Mouse (Mus musculus) cerebellum, adult 8-10 months (tissue): Measurements from ENCODE around the gene D930020B18Rik.

Source experiments
- DNase-seq: peaks from one replicate; pipeline ENCODE4 v3.0.0; 2022

Gene D930020B18Rik

GRCm38 (mm10) chr10:121641272-121642053 lies at the start of gene D930020B18Rik:
D930020B18Rik (plus strand) TSS chr10:121641588.
- DNase-seq, result peak; percentile 16

DNA sequence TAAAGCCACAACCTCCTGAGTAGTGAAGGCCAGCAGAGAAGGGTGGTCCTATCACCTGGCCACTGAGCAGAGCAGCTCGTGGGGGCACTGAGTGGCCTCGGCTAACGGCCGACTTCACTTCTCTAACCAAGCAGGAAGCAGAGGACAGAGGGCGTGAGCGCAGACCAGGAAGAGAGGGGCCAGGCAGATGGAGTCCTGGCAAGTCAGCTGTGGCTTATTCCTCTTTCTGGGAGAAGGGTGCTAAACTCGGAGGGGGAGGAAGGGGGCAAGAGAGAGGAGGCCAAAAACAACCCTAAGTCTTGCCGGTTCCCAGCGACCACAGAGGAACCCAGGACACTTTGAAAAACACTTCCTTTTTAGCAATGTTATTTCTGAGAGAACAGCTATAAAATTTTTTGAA lies 44.8 kb upstream of the D930020B18Rik start:
- no peak for DNase-seq

DNA sequence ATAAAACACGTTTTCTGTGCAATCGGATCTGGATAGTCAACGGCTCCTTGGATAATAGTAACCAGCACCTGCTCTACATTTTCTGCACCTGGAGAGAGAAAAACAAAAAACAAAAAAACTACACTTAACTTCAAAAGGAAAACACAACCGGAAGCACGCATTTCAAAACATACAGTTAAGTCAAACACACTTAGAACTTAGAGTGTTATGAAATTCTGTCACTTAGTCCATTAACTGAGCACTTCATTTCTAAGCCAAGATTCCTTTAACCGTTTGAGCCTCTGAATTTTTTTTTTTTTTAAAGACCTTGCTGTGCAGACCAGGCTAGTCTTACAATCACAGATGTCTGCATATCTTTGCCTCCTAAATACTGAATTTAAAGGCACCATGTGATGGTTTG lies 40.1 kb upstream of the D930020B18Rik start:
- no peak for DNase-seq

DNA sequence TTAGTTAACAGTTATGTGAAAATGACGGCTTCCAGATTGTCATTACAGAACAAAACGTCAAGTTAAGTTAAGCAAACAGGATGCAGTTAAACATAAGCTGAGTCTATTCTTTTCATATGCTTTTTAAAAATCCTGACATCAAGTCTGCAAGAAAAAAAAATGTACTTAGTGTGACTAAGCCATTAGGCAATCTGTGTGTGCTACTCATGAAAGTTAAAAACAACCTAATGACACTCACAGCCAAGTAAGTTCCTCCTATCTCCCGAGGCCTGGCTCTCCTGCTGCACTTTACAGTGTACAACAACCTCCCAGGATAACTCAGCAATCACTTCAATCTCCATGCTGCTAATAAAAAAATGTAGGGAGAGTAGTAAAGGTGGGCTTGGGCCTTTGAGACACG lies 37.8 kb upstream of the D930020B18Rik start:
- no peak for DNase-seq

GRCm38 (mm10) chr10:121604632-121605344 lies 36.6 kb upstream of the D930020B18Rik start:
- DNase-seq, result no peak

DNA sequence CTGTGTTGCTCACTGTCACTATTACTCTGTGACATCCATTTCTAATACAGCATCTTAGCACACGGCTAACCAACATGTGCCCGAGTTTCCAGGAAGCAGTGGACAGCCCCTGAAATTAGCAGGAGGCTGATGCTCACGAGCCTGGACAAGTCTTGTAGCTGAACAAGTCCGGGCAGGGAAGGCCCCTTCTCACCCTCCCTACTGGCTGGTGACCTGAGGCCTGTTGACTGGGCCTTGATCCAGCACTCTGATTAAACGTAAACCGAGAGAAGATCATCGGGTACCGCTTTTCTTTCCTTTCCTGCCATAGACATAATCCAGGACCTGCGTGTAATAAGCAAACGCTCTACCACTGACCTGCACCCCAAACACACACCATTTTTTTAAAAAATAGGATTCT lies 33.2 kb upstream of the D930020B18Rik start:
- DNase-seq, result no peak

DNA sequence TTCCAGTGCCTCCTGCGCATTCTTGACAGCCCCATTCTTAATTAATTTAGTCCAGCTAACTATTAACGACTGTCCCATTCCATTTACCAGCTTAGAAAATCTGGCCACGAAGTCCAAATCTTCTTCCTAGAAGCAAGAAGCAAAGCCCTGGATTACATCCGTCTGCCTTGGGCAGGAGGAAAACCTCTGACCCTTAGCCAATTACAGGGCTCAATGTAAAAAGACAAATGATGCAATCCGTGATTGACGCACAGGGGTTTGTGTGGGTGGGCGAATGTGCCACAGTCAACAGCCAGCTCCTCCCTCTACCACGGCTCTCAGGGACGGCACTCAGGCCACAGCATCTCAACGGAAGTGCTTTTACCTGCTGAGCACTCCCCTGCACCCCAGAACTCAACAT lies 29.8 kb upstream of the D930020B18Rik start:
- DNase-seq, result no peak

DNA sequence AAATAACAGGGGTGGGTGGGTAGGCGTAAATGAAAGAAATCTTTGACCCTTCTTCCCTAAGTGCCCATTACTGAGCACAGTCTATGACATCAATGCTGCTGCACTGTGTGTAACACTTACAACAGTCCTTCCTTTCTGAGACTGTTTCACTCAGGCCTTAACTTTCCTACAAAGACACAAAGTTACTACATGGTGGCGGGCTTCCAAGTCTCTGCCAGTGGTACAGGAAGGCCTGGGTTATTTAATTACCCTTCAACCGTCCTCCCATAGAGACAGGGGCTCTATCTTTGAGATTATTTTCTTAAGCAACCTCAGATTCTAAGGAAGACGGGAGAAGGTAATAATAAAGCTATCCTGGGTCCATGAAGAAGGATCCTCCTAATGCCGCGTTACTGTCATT lies 28.9 kb upstream of the D930020B18Rik start:
- no peak for DNase-seq

DNA sequence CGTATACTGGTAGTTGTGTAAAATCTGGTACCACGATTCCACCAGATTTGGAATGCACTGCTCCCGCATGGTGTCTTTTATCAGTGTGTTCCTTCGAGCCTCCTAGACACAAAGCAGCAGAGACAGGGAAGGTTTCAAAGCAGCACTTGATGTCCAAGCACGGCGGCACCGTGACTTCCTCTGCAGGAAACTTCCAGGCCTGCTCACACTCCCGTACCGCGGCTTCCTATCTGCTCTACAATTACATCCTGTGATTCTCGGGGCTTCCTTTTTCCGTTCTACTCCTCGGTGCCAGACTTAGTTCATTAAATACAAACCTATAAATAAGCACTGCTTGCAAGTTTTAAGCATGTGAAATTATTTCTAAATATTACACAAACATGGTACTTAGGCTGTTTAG lies 27.8 kb upstream of the D930020B18Rik start:
- DNase-seq, result no peak

DNA sequence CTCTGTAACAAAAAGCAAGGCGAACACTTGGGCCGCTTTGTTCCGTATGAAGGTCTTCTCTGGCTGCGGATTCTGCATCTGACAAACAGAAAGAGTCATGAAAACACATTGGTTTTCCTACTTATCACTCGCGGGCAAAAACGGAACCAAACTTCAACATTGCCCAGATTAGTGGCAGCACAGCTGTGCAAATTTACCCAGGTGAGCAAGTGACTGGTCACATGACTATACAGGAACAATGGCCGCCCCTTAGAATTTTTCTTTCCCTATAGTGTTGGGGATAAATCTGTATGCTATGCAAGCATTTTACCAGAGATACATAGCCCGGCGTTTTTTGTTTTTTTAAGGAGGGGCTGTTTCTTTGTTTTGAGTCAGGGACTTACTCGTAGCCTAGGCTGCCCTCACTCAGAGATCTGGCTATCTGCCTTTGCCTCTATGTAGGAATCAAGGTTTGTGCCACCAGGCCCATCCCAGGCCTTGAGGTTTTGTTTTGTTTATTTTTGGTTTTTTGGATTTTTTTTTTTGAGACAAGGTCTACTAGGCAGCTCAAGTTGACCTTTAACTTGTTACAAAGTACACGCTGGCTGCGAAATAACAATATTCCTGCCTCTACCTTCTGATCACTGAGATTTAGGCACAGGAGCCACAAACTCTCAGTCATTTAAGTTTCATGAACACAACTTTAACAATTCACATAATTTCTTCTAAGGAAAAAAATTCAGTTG lies 26.1 kb upstream of the D930020B18Rik start:
- DNase-seq, result no peak

GRCm38 (mm10) chr10:121615935-121616334 lies 25.5 kb upstream of the D930020B18Rik start:
- DNase-seq, result no peak

GRCm38 (mm10) chr10:121622431-121622830 lies 19.0 kb upstream of the D930020B18Rik start:
- no peak for DNase-seq

GRCm38 (mm10) chr10:121623670-121624069 lies 17.7 kb upstream of the D930020B18Rik start:
- no peak for DNase-seq

GRCm38 (mm10) chr10:121625006-121625405 lies 16.4 kb upstream of the D930020B18Rik start:
- DNase-seq, result no peak

GRCm38 (mm10) chr10:121625407-121626185 lies 15.8 kb upstream of the D930020B18Rik start:
- DNase-seq, result no peak

GRCm38 (mm10) chr10:121626186-121626882 lies 15.1 kb upstream of the D930020B18Rik start, which contains the start of gene Xpot:
Xpot (minus strand) TSS chr10:121626332.
- peak; percentile 98 for DNase-seq

- peak; percentile 12 for DNase-seq
These were observed 14.1 kb upstream of the D930020B18Rik start for GRCm38 (mm10) chr10:121627216-121627852.

GRCm38 (mm10) chr10:121628561-121629040 lies 12.8 kb upstream of the D930020B18Rik start:
- no peak for DNase-seq

- DNase-seq, result no peak
These were observed 7.2 kb upstream of the D930020B18Rik start for GRCm38 (mm10) chr10:121634159-121634558.

- no peak for DNase-seq
These were observed 5.1 kb upstream of the D930020B18Rik start for GRCm38 (mm10) chr10:121636276-121636675.

DNA sequence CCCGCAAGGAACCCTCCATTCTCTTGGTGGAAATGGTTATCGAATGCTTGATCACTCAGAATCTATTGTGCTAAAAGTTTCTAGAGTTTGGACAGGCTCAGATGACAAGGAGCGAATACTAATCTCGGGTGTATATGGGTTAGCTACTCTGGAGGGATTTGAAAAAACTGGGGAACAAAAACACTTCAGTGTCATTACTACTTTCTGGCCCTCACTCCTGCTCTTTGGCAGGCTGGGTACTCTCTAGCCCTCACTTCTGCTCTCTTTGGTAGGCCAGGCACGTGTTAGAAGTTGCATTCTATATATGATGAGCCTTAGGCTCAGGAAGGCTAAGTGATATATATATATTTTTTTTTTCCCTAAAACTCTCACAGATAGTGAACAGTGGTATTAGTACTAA lies 1.8 kb upstream of the D930020B18Rik start:
- DNase-seq, result no peak
